Mouse (Mus musculus) erythroblast, embryonic 14.5 days (primary cell): ENCODE results near the gene Pla2g2f.

ENCODE experiments used
- GATA1 ChIP-seq: IDR thresholded peaks from 2 replicates; pipeline ENCODE4 v1.6.1; 2012; ENCODE audit warnings: low read length, inconsistent platforms, mixed read lengths
- TAL1 ChIP-seq: IDR thresholded peaks from 3 replicates; pipeline ENCODE4 v1.6.1; 2012; ENCODE audit warnings: low read length, inconsistent platforms, mixed read lengths

DNA sequence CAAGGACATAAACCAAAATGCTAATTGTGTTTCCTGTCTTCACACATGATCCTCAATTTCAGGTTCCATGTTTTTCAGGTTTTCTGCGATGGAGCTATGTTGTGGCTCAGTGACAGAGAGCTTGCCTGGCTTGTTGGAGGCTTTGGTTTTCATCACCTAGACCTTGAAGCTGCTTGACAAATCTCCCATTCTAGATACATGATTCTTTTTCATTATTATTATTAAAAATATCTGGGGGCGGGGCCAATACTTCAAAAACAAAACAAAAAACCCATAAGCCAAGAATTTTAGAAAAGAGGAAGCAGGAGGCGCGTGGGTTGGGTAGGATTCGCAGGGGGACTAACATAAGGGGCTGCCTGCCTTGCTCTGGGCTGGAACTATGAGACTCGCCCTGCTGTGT, 18.0 kb upstream of the Pla2g2f start, which contains the start of gene Pla2g2d:
- no peak for TF ChIP-seq GATA1
- no peak for TF ChIP-seq TAL1
